Mouse (Mus musculus) brain, embryonic 14.5 days (tissue): Measurements from ENCODE around the gene Orm1.

ENCODE experiments used
- CTCF ChIP-seq: fragments of 200-500 bp; IDR thresholded peaks from 2 replicates; pipeline ENCODE4 v1.5.1; 2012; ENCODE audit warnings: inconsistent platforms, mild to moderate bottlenecking, moderate library complexity, borderline replicate concordance; ENCODE audit not compliant: insufficient read depth, insufficient read length; ENCODE audit errors: extremely low read depth
- POLR2A ChIP-seq: fragments of 200-500 bp; IDR thresholded peaks from 2 replicates; pipeline ENCODE4 v1.6.1; 2012; ENCODE audit warnings: mild to moderate bottlenecking, inconsistent platforms, borderline replicate concordance; ENCODE audit not compliant: poor library complexity, insufficient read depth, insufficient read length, severe bottlenecking; ENCODE audit errors: extremely low read depth

DNA sequence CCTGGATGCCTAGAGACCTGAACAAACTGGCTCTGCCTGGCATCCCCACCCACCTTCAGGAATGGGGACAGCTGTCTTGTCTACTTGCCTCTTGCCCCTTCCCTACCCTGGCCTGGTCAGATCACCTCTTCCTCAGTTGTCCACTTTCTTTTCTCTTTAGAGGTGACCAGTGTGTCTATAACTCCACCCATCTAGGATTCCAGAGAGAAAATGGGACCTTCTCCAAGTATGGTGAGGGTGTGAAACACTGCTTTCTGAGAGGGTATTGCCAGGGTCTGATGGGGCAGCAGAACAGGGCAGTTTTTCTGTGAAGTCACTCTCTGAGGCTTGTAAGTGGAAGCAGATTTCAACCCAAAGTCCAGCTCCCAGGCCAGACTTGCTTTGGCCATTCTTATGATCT is 901 bp downstream of the Orm1 start:
- TF ChIP-seq CTCF = no peak
- no peak for TF ChIP-seq POLR2A
